ENCODE assay signal across 8 mouse cellular contexts in the genomic region with DNA sequence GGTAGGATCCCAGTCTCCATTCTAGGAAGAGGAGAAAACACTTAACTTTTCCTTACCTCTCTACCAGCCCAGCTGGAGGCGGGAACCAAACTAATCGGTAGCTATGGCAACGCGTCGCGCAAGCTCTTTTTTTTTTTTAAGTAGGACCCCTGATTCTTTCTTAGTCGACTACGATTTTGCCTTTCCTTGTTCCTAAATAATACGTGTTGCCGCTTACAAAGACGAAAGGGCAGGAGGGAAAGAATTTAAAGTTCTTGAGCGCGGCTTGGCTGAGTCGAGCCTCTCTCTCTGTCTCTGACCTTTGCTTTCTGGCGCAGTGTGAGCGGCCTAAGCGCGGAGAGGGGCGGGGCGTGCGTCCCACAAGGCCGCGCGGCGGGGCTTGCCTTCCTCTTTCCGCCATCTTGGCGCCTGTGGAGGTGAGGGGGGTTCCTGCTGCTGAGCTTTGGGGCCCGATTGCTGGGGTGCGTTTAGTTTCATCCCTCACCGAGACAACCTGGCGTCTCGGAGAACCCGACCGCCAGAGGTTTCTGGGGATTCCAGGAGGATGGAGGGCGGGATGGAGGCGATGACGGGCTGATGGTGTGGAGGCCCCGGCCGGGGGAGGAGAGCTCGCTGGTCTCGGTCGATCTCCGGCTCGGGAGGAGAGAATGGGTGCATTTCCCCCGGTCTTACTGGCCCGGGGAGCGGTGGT. TPM values are rescaled to one million over a fixed set of nuclear protein-coding genes. Genes with fewer than 3 reads are reported as not detected.
DNase-seq lines count a peak whose midpoint lies in the region; ATAC-seq and TF ChIP-seq lines count a peak whose summit lies in the region.

A gene (minus strand): TSS at position 124 of the 691 bp plus-strand sequence.
A gene (plus strand): TSS at position 359 of the 691 bp plus-strand sequence.

- DNase-seq in brain, embryonic 14.5 days (ENCODE audit: low read depth) = peak; percentile 96
- peak; percentile 97 for DNase-seq in kidney, postnatal 0 days (ENCODE audit: low spot score)
- peak; percentile 92 for DNase-seq in liver, embryonic 11.5 days (ENCODE audit: low spot score)
- peak; percentile 96 for DNase-seq in naive thymus-derived CD4-positive, alpha-beta T cell, adult 2 months (ENCODE audit: low read depth)

- H3K4me2 ChIP-seq in heart, embryonic 12.5 days = peak within 1 kb of the TSS; percentile 72
- peak within 1 kb of the TSS; percentile 65 for H3K4me2 ChIP-seq in kidney, postnatal 0 days (ENCODE audit: low read length)
- H3K4me2 ChIP-seq in liver, embryonic 11.5 days = peak within 1 kb of the TSS; percentile 70
- H3K4me2 ChIP-seq in stomach, embryonic 14.5 days (replicated peaks; ENCODE audit: low read depth, low read length) = peak within 1 kb of the TSS; percentile 51

- peaks cover 42% of the 10 kb centered on the region for H3K4me1 ChIP-seq in erythroblast, embryonic 14.5 days (ENCODE audit: control insufficient read depth)
- H3K4me1 ChIP-seq in heart, embryonic 12.5 days (replicated peaks) = peaks cover 10% of the 10 kb centered on the region
- no peaks in the 10 kb centered on the region; the same call in none of the 2 replicates for H3K4me1 ChIP-seq in kidney, postnatal 0 days (replicated peaks; ENCODE audit: insufficient read depth, low read length)
- H3K4me1 ChIP-seq in liver, embryonic 11.5 days (replicated peaks; ENCODE audit: control insufficient read depth, insufficient read depth, low read length) = peaks cover 19% of the 10 kb centered on the region
- H3K4me1 ChIP-seq in stomach, embryonic 14.5 days (ENCODE audit: control insufficient read depth, insufficient read depth, low read length) = 0 out of 2 replicates have a peak, but pooled peaks cover 10% of the 10 kb centered on the region

- peak within 1 kb of the TSS; percentile 92 for H3ac ChIP-seq in C2C12 (ENCODE audit: control insufficient read depth, insufficient read length, low read depth)

- H3K27ac ChIP-seq in heart, embryonic 12.5 days (ENCODE audit: poor library complexity, severe bottlenecking) = peak within 1 kb of the TSS; percentile 86
- peak within 1 kb of the TSS; percentile 77 for H3K27ac ChIP-seq in kidney, postnatal 0 days
- peak within 1 kb of the TSS; percentile 88 for H3K27ac ChIP-seq in liver, embryonic 11.5 days (ENCODE audit: low read depth, low read length)
- peak within 1 kb of the TSS; percentile 86 for H3K27ac ChIP-seq in stomach, embryonic 14.5 days (ENCODE audit: low read length)

- H3K9me3 ChIP-seq in erythroblast, embryonic 14.5 days (ENCODE audit: control insufficient read depth, low read length) = no peaks in the 10 kb centered on the region
- H3K9me3 ChIP-seq in heart, embryonic 12.5 days (replicated peaks) = no peaks in the 10 kb centered on the region
- no peaks in the 10 kb centered on the region for H3K9me3 ChIP-seq in kidney, postnatal 0 days (replicated peaks; ENCODE audit: low read length)
- no peaks in the 10 kb centered on the region for H3K9me3 ChIP-seq in liver, embryonic 11.5 days (ENCODE audit: control insufficient read depth, low read length)
- H3K9me3 ChIP-seq in stomach, embryonic 14.5 days (ENCODE audit: control insufficient read depth, low read depth, low read length) = no peaks in the 10 kb centered on the region

- peaks cover 34% of the 10 kb centered on the region for H3K79me3 ChIP-seq in C2C12 (ENCODE audit: low read depth)

- no peak for TF ChIP-seq CTCF in C2C12 (IDR thresholded peaks at IDR 0.05; ENCODE audit: control insufficient read depth, insufficient read depth, insufficient read length)
- TF ChIP-seq CTCF in brain, embryonic 14.5 days (IDR thresholded peaks at IDR 0.05; ENCODE audit: borderline replicate concordance, extremely low read depth, insufficient read depth, insufficient read length) = no peak
- TF ChIP-seq CTCF in kidney, postnatal 0 days (IDR thresholded peaks at IDR 0.05; ENCODE audit: low read depth) = no peak

- peaks cover 3% of the 10 kb centered on the region for H3K27me3 ChIP-seq in C2C12 (ENCODE audit: control insufficient read depth, insufficient read depth, insufficient read length)
- peaks cover 6% of the 10 kb centered on the region; the same call in 1 of the 2 replicates for H3K27me3 ChIP-seq in erythroblast, embryonic 14.5 days (ENCODE audit: control insufficient read depth)
- no peaks in the 10 kb centered on the region for H3K27me3 ChIP-seq in heart, embryonic 12.5 days (replicated peaks)
- H3K27me3 ChIP-seq in kidney, postnatal 0 days (ENCODE audit: insufficient read depth, low read length) = no peaks in the 10 kb centered on the region
- no peaks in the 10 kb centered on the region for H3K27me3 ChIP-seq in liver, embryonic 11.5 days (replicated peaks; ENCODE audit: control insufficient read depth, insufficient read depth, low read length)
- H3K27me3 ChIP-seq in stomach, embryonic 14.5 days (ENCODE audit: control insufficient read depth, insufficient read depth, low read length) = no peaks in the 10 kb centered on the region

- ATAC-seq in heart, embryonic 12.5 days (ENCODE audit: insufficient number of reproducible peaks, low FRiP score) = peak; percentile 92
- ATAC-seq in kidney, postnatal 0 days (replicated peaks; ENCODE audit: low FRiP score, low read depth) = peak; percentile 85
- ATAC-seq in liver, embryonic 11.5 days (replicated peaks; ENCODE audit: low FRiP score) = peak; percentile 84
- ATAC-seq in stomach, embryonic 14.5 days (ENCODE audit: insufficient number of reproducible peaks, insufficient read depth, low FRiP score, low read depth) = peak; percentile 91

- WGBS in heart, embryonic 12.5 days = under 1% methylated on average over 47 of the region's 47 CpGs
- WGBS in kidney, postnatal 0 days = 1% methylated on average over 47 of the region's 47 CpGs
- WGBS in liver, embryonic 11.5 days = 0% methylated on average over 46 of the region's 47 CpGs
- under 1% methylated on average over 44 of the region's 47 CpGs for WGBS in stomach, embryonic 14.5 days

- peak within 1 kb of the TSS; percentile 86 for H3K4me3 ChIP-seq in C2C12 (ENCODE audit: insufficient read depth, poor library complexity, severe bottlenecking)
- H3K4me3 ChIP-seq in erythroblast, embryonic 14.5 days (replicated peaks) = peak within 1 kb of the TSS; percentile 65
- peak within 1 kb of the TSS; percentile 93 for H3K4me3 ChIP-seq in heart, embryonic 12.5 days
- H3K4me3 ChIP-seq in kidney, postnatal 0 days (replicated peaks; ENCODE audit: low read depth, low read length) = peak within 1 kb of the TSS; percentile 75
- peak within 1 kb of the TSS; percentile 97 for H3K4me3 ChIP-seq in liver, embryonic 11.5 days (ENCODE audit: low read depth, low read length)
- H3K4me3 ChIP-seq in stomach, embryonic 14.5 days (ENCODE audit: low read depth, low read length) = peak within 1 kb of the TSS; percentile 99

- peak; percentile 92; the same call in 1 of the 2 replicates for TF ChIP-seq POLR2A in brain, embryonic 14.5 days (IDR thresholded peaks at IDR 0.05; ENCODE audit: borderline replicate concordance, extremely low read depth, insufficient read depth, insufficient read length, poor library complexity, severe bottlenecking)

- H3K36me3 ChIP-seq in C2C12 (ENCODE audit: control insufficient read depth, insufficient read depth) = peaks cover 42% of the 10 kb centered on the region
- H3K36me3 ChIP-seq in erythroblast, embryonic 14.5 days (ENCODE audit: control insufficient read depth) = peaks cover 38% of the 10 kb centered on the region
- H3K36me3 ChIP-seq in heart, embryonic 12.5 days = peaks cover 32% of the 10 kb centered on the region
- H3K36me3 ChIP-seq in kidney, postnatal 0 days (ENCODE audit: insufficient read depth, low read length) = peaks cover 24% of the 10 kb centered on the region
- peaks cover 21% of the 10 kb centered on the region for H3K36me3 ChIP-seq in liver, embryonic 11.5 days (ENCODE audit: control insufficient read depth, insufficient read depth, low read length)
- peaks cover 33% of the 10 kb centered on the region for H3K36me3 ChIP-seq in stomach, embryonic 14.5 days (ENCODE audit: control insufficient read depth, insufficient read depth, low read length)

- peaks cover 43% of the 10 kb centered on the region for H3K79me2 ChIP-seq in C2C12 (ENCODE audit: control insufficient read depth, insufficient read depth)

- peak within 1 kb of the TSS; percentile 97 for H3K9ac ChIP-seq in heart, embryonic 12.5 days
- H3K9ac ChIP-seq in kidney, postnatal 0 days (ENCODE audit: low read depth, low read length) = peak within 1 kb of the TSS; percentile 83
- peak within 1 kb of the TSS; percentile 99 for H3K9ac ChIP-seq in liver, embryonic 11.5 days (ENCODE audit: low read depth, low read length)
- peak within 1 kb of the TSS; percentile 97 for H3K9ac ChIP-seq in stomach, embryonic 14.5 days (replicated peaks; ENCODE audit: low read depth, low read length)

TF ChIP-seq in C2C12, 6 proteins besides CTCF, POLR2A, EP300 and RAD21:
- TF ChIP-seq FOSL1 (IDR thresholded peaks at IDR 0.05; ENCODE audit: insufficient read depth, low read length, poor library complexity, severe bottlenecking) (no peak), MYOG (IDR thresholded peaks at IDR 0.05; ENCODE audit: control insufficient read depth, extremely low read depth, insufficient read length) (no peak), MAX (IDR thresholded peaks at IDR 0.05) (peak; percentile 99), USF1 (IDR thresholded peaks at IDR 0.05; ENCODE audit: low read depth) (no peak)

RNA-seq across cellular contexts. Expression of the first gene that starts in this region (rescaled TPM):
- polyA plus RNA-seq in C2C12 (2012; fragmentation: generic; extraction: Trizol) = 0.92 TPM
- polyA plus RNA-seq in brain, embryonic 14.5 days (2012; rRNA removed) = 1.4 and 2.7 TPM in 2 replicates
- polyA plus RNA-seq in erythroblast, embryonic 14.5 days (2012) = 1.5 and 1.6 TPM in 2 replicates
- polyA plus RNA-seq in heart, embryonic 12.5 days (2016; fragmentation: Nextera tagmentation; extraction: Ambion mirVana) = 1.7 and 1.9 TPM in 2 replicates
- 5.4 and 6.1 TPM in 2 replicates for polyA plus RNA-seq in kidney, postnatal 0 days (2015; fragmentation: Nextera tagmentation; extraction: Ambion mirVana)
- 4.1 and 4.2 TPM in 2 replicates for polyA plus RNA-seq in liver, embryonic 11.5 days (2014; fragmentation: Nextera tagmentation; extraction: Ambion mirVana)
- 2.6 and 2.7 TPM in 2 replicates for polyA plus RNA-seq in stomach, embryonic 14.5 days (2014; fragmentation: Nextera tagmentation; extraction: Ambion mirVana)

RNA-seq across cellular contexts. Expression of the second gene that starts in this region (rescaled TPM):
- polyA plus RNA-seq in C2C12 (2012; fragmentation: generic; extraction: Trizol) = 3,163 TPM
- 746 and 817 TPM in 2 replicates for polyA plus RNA-seq in brain, embryonic 14.5 days (2012; rRNA removed)
- polyA plus RNA-seq in erythroblast, embryonic 14.5 days (2012) = 13.1 and 13.8 TPM in 2 replicates
- polyA plus RNA-seq in heart, embryonic 12.5 days (2016; fragmentation: Nextera tagmentation; extraction: Ambion mirVana) = 660 and 669 TPM in 2 replicates
- 1,032 and 1,181 TPM in 2 replicates for polyA plus RNA-seq in kidney, postnatal 0 days (2015; fragmentation: Nextera tagmentation; extraction: Ambion mirVana)
- polyA plus RNA-seq in liver, embryonic 11.5 days (2014; fragmentation: Nextera tagmentation; extraction: Ambion mirVana) = 1,254 and 1,406 TPM in 2 replicates
- 1,070 and 1,136 TPM in 2 replicates for polyA plus RNA-seq in stomach, embryonic 14.5 days (2014; fragmentation: Nextera tagmentation; extraction: Ambion mirVana)

Comparison
In these comparisons a context has a peak if more than half of its experiments do, and no peak if none do; other contexts are left out.
1. Peak in every context shown above with its lines: DNase-seq, ATAC-seq, H3K4me3 ChIP-seq and H3K27ac ChIP-seq.
2. RNA of the second gene that starts in this region (polyA plus RNA-seq): 3,163 TPM in C2C12 (single experiment), 1,254 to 1,406 TPM in liver, embryonic 11.5 days, 1,032 to 1,181 TPM in kidney, postnatal 0 days, 1,070 to 1,136 TPM in stomach, embryonic 14.5 days, 746 to 817 TPM in brain, embryonic 14.5 days and 660 to 669 TPM in heart, embryonic 12.5 days; 13.1 to 13.8 TPM in erythroblast, embryonic 14.5 days; every median in the first group is over 10 times any median in the second.